Mouse (Mus musculus) ovary, postnatal 14 days (tissue): Measurements from ENCODE around the gene Tpm1.

Experiments
- DNase-seq: peaks from one replicate; pipeline ENCODE4 v3.0.0; 2022; ENCODE audit warnings: low spot score

Tpm1 gene

GRCm38 (mm10) chr9:67049086-67049824 is at the start of gene Tpm1:
Tpm1 (minus strand) TSS chr9:67049406.
- peak; percentile 76 for DNase-seq

DNA sequence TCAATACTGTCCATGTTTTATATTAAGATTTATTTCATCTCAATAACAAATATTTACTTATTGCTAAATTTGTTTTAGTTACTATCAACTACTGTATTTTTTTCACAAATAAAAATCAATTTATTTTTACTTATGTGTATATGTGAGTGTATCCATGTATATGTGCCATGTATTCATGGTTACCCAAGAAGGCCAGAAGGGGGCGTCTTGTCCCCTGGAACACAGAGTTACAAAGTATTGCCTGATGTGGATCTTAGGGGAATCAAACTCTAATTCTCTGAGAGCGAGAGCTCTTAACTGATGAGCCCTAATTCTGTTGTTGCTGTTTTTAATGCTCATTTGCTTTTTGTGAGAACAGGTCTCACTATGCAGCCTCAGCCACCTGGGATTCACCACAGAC is 45.2 kb upstream of the Tpm1 start:
- no peak for DNase-seq

GRCm38 (mm10) chr9:67092210-67092609 is 43.0 kb upstream of the Tpm1 start:
- DNase-seq: no peak

GRCm38 (mm10) chr9:67091598-67091997 is 42.4 kb upstream of the Tpm1 start:
- DNase-seq: no peak

DNA sequence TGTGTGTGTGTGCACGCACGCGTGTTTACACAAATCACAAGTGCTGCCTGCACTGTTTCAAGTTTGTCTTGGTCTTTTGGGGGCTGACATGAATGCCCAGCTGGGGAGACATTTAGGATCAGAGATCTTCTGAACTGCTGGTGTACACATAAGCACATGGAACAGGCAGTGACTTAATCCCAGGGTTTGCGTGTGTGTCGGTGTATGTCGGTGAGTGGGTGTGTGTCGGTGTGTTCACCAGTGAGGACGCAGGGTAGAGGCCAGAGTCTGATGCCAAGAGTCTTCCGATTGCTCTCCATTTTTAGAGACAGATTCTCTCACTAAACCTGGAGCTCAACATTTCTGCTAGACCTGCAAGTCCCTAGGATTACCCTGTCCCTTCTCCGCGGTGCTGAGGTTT is 41.9 kb upstream of the Tpm1 start:
- DNase-seq: no peak

DNA sequence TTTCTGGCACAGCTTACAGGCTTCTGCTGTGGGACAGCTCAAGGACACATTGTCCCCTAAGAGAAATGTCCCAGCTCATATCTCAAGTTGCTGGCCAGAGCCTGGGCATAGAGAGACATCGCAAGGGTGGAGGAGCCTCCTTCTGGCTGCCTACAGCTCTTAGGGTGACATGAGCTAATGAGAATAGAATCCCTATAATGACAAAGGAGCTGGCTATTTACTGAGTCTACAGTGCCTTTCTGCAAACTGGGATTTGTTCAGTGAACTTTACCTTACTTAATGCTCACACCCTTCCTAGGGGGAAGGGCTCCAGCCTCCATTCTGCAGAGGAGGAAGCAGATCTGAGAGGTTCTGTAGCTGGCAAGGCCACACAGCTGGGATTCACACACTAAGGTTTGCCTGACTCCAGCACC is 41.4 kb upstream of the Tpm1 start:
- DNase-seq: no peak

DNA sequence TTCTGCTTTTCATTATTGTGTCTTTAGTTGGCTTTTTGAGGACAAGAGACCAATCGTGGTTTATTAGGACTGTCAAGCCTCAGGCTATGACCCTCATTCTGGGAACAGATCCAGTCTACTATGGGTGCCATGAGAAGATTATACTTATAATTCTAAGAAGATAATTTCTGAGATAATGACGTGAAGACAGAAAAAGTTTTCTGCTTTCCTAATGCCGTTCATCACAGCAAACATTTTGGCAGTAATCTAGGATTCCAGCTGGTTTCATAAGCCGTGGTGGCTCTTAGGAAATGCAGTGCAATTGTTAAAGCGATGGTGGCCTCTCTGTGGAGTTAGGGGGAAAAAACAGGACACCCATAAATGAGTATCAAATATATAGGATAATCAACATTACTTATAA is 40.0 kb upstream of the Tpm1 start:
- no peak for DNase-seq

DNA sequence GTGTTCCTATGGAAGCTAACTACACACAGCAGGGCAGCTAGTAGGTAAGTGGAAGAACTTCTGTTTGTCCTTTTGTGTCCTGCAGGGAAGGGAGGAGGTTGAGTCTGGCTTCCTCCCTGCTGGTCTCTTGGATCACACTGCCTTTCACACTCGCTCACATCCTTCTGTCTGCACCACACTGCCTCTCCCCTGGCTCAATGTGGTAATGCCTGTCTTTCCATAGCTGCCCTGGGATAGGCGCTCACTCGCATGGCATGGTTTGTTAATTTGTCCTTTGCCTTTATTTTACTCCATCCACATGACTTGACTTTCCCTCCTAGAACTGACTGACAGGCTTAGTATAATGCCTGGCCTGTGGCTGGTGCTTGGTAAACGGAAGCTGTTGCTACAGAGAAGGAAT is 34.6 kb upstream of the Tpm1 start:
- DNase-seq: no peak

GRCm38 (mm10) chr9:67081688-67082087 is 32.5 kb upstream of the Tpm1 start:
- no peak for DNase-seq

GRCm38 (mm10) chr9:67077658-67078319 is 28.6 kb upstream of the Tpm1 start:
- DNase-seq: no peak

DNA sequence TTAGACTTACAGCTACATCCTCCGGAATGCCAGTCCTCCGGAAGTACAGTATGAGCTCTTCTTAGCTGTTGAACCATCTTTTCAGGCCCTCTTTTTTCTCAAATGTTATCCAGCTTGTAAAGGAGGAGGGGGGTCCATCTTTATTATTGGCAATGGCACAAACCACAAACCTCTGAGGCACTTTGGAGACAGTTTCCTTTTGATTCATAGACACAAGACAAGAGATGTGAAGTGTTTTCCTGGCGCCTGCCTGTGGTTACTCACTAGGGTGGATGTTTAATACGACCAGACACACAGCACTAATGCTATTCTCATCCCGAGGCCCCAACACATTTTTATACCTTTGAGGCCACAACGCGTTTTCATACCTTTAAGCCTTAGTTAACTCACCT is 28.1 kb upstream of the Tpm1 start:
- DNase-seq: no peak

DNA sequence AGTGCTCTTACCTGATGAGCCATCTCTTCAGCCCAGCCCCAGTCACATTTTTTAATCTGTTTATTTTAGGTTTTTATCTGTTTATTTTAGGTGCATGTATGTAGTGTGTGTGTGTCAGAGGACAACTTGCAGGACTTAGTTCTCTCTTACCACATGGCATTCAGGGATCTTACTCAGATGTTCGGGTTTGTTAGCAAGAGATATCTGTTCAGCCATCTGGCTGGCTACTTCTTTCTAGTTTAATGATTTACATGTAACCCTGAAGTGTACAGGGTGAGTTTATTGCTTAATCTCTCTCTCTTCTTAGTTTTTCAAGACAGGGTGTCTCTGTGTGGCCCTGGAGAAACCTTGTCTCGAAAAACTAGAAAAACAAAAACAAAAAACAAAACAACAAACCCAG is 23.0 kb upstream of the Tpm1 start:
- DNase-seq: no peak

- no peak for DNase-seq
Observed at GRCm38 (mm10) chr9:67071596-67071995, 22.4 kb upstream of the Tpm1 start.

GRCm38 (mm10) chr9:67071103-67071502 is 21.9 kb upstream of the Tpm1 start:
- DNase-seq: no peak

DNA sequence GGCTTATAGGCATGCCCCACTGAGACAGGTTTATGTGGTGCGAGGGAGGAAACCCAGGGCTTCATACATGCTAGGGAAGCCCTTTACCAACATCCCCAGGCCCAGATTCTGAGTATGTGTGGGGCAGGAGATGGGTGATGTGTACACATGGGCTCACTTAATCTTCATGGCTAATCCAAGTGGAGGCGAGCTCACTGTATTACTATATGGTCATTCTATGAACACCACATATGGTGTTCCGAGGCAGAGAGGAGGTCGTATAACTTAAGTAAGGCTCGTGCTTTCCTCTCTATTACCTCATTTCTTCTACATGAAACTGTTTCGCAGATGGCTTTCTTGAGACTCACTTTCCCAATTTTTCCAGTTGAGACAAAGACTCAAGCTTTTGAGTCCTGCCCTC is 17.4 kb upstream of the Tpm1 start:
- DNase-seq: no peak

DNA sequence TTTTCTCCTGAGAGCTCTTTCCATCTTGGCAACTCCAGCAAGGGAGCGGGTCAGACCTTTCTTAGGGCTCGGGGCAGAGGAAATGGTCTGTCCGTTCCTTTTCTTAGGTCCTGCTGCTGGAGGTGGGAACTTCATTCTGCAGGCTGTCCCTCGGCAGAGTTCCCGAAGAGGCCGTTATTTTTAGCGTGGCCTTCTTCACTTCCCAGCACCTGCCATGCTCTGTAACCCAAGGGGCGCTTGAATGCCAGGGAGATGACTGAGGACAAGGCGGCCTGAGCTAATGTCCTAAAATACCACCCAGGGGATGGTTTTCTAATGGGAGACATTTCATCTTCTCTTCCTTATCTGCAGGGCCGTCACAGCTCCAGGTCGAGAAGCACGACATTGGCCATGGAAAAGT is 10.5 kb upstream of the Tpm1 start:
- no peak for DNase-seq

GRCm38 (mm10) chr9:67058366-67058765 is 9.2 kb upstream of the Tpm1 start:
- peak; percentile 34 for DNase-seq

DNA sequence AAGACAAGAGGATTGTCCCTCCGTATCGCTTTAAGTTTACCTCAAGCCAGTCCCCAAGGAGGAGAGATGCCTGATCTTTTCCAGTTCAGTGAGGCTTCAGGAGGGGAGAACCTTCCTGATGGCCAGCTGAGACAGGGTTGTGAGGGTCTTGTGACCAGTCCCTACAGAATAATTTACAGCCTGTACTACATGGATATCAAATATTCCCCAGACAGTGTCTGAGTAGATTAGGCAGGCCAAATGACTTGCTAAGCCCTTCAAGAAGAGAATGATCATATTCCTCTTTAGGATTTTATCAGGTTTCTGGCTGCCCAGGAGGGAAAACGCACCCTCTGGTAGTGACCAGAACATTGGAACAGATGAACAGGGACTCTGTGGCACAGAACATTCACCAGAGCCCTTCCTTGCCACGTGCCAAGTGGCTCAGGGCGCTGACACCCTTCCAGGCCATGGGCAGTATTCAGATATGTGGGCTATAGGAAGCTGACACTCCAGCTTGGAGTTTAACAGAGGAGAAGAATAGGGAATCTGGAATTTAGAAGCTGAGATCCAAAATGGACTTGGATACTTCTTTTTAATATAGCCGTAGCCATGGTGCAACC is 1.6 kb upstream of the Tpm1 start:
- no peak for DNase-seq

DNA sequence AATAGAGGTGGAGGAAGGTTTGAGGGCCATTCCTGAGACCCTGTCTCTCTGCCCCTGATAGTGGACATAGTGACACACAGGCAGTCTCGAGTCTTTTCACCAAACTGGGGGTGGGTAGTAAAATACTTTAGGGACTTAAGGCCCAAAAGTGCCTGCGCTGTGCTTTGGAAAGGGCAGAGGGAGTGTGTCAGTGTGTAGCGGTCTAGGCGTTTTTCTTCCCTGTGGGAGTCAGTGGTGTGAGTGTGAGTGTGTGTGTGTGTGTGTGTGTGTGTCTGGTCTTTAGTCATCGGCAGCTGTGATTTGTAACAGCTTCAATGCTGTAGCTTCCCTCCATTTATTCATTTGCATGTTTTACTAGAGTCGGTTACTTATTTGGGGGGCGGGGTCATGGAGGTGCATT is 630 bp upstream of the Tpm1 start:
- no peak for DNase-seq

- no peak for DNase-seq
Observed at GRCm38 (mm10) chr9:67048483-67049085, 622 bp downstream of the Tpm1 start.

DNA sequence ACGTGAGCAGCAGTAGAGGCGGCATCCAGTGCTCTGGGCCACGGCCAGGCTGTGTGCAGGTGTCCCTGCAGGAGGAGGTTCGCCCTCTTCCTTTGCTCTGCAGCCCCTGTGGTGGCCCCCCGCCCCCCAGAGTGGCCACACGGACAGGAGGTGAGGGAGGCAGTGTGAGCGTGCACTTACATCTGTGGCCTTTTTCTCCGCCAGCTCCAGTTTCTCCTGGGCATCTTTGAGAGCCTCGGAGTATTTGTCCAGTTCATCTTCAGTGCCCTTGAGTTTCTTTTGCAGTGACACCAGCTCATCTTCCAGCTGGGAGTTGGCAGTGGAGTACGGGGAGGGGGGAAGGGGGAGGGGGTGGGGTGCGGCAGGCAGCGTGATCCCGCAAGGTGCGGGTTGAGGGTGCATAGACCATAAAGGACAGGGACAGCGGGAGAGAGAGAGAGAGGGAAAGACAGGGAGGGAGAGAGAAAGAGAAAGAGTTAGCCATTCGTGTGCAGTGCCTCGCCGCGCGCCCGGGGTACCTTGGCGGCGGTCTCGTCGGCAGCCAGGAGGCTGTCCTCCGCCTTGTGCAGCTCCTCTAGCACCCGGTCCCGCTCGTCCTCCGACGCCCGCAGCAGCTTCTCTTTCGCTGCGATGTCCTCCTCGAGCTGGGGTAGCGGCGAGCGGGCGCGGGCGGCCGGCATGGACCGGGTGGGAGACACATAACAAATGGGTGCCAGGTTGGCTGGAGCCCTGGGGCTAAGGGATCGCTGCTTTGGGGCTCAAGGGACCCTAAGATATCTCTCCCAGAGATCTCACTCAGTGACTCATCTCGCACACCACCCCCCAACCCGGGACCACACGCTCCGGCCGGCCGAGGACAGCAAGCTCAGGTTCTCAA is 1.4 kb downstream of the Tpm1 start:
- peak; percentile 17 for DNase-seq
